Mouse (Mus musculus): ENCODE measurements around the gene Elovl2.

GRCm38 (mm10) chr13:41252141-41252540 lies 31.9 kb upstream of the Elovl2 start:
- no peak for TF ChIP-seq CTCF (conservative IDR thresholded peaks at IDR 0.05; ENCODE audit: low read length)
- TF ChIP-seq NANOG (IDR thresholded peaks at IDR 0.05; ENCODE audit: borderline replicate concordance, low read length) = no peak
- TF ChIP-seq POU5F1 (IDR thresholded peaks at IDR 0.05; ENCODE audit: borderline replicate concordance, low read length) = no peak
